Mouse (Mus musculus): ENCODE data around the gene Nr1i2. TPM values are rescaled to one million over a fixed set of nuclear protein-coding genes. Genes with fewer than 3 reads are reported as not detected.

Gene Nr1i2
- polyA plus RNA-seq, 1 experiment from 2014 or later: not detected

- Histone ChIP-seq H3K4me1 (ENCODE audit: control insufficient read depth, insufficient read depth, low read length) (no peaks in the 10 kb centered on the region), H3K36me3 (ENCODE audit: control insufficient read depth, insufficient read depth, low read length) (no peaks in the 10 kb centered on the region), H3K4me2 (no peak overlapping the region), H3K27me3 (ENCODE audit: control insufficient read depth, insufficient read depth, low read length) (no peaks in the 10 kb centered on the region), H3K4me3 (ENCODE audit: low read depth, low read length) (no peak overlapping the region), H3K27ac (ENCODE audit: low read depth, low read length) (no peak overlapping the region), H3K9me3 (ENCODE audit: control insufficient read depth, low read length) (no peaks in the 10 kb centered on the region), H3K9ac (ENCODE audit: low read length) (no peak overlapping the region)
- DNase-seq (ENCODE audit: low spot score, missing footprints): no peak
- WGBS: 62% methylated on average over 5 of the region's 5 CpGs
- ATAC-seq (ENCODE audit: low FRiP score): no peak
Observed at GRCm38 (mm10) chr16:38295349-38295930, 816 bp upstream of the Nr1i2 start.

GRCm38 (mm10) chr16:38290151-38290550, 4.5 kb downstream of the Nr1i2 start:
- Histone ChIP-seq H3K9me3 (ENCODE audit: control insufficient read depth, low read length) (no peaks in the 10 kb centered on the region), H3K4me1 (ENCODE audit: control insufficient read depth, insufficient read depth, low read length) (no peaks in the 10 kb centered on the region), H3K4me2 (no peak overlapping the region), H3K36me3 (ENCODE audit: control insufficient read depth, insufficient read depth, low read length) (no peaks in the 10 kb centered on the region), H3K27ac (ENCODE audit: low read depth, low read length) (no peak overlapping the region), H3K27me3 (ENCODE audit: control insufficient read depth, insufficient read depth, low read length) (no peaks in the 10 kb centered on the region), H3K4me3 (ENCODE audit: low read depth, low read length) (no peak overlapping the region), H3K9ac (ENCODE audit: low read length) (no peak overlapping the region)
- DNase-seq (ENCODE audit: low spot score, missing footprints): no peak
- no peak for ATAC-seq (ENCODE audit: low FRiP score)
- 79% methylated on average over 2 of the region's 2 CpGs for WGBS

- 40% methylated on average over 6 of the region's 6 CpGs for WGBS
- no peaks in the 10 kb centered on the region for H3K36me3 ChIP-seq (ENCODE audit: control insufficient read depth, insufficient read depth, low read length)
- H3K27ac ChIP-seq (ENCODE audit: low read depth, low read length): no peak overlapping the region
- H3K9me3 ChIP-seq (ENCODE audit: control insufficient read depth, low read length): no peaks in the 10 kb centered on the region
- no peak overlapping the region for H3K4me3 ChIP-seq (ENCODE audit: low read depth, low read length)
- ATAC-seq (ENCODE audit: low FRiP score) (no peak), DNase-seq (ENCODE audit: low spot score, missing footprints) (no peak)
- no peaks in the 10 kb centered on the region for H3K27me3 ChIP-seq (ENCODE audit: control insufficient read depth, insufficient read depth, low read length)
- no peak overlapping the region for H3K9ac ChIP-seq (ENCODE audit: low read length)
- no peaks in the 10 kb centered on the region for H3K4me1 ChIP-seq (ENCODE audit: control insufficient read depth, insufficient read depth, low read length)
- no peak overlapping the region for H3K4me2 ChIP-seq
Observed at GRCm38 (mm10) chr16:38288851-38289250, 5.8 kb downstream of the Nr1i2 start.

DNA sequence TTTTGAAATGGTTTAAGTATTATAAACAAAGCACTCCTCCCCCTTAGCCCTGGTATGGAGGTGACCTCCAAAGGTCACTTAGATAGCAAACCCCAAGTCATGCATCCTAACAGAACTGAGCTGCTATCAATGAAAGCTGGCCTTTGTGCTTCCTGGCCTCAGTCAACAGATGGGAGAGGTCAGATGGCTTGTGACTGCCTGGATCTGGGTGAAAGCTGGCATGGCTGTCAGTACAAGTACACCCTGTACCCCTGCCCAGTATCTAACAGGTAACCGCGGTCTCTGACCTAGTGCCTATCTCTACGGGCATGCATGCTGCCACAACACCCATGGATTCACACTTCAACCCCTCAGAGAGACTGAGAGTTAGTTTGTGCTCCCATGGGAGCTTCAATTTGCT, 6.9 kb downstream of the Nr1i2 start:
- 87% methylated on average over 3 of the region's 3 CpGs for WGBS

DNA sequence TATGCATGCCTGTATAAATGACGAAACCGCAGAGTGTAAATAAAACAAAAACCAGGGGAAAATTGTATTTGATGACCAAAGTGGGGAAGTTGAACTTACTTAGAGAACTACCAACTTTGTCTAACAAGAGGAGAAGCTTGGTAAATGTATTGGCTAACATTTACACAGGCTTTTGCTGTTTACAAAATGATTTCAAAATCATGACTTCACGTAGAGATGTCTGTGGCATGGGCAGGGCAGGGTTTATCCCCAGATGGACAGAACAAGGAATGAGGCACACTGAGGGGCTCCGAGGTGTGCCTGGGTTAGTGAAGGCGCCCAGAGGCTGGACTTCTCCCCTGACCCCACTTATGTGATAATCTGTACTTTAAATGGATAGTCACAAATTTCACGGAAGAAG, 7.3 kb downstream of the Nr1i2 start:
- 82% methylated on average over 6 of the region's 6 CpGs for WGBS
- no peak for ATAC-seq (ENCODE audit: low FRiP score)
- DNase-seq (ENCODE audit: low spot score, missing footprints): no peak

More for the DNA sequence above, 6.9 kb downstream of the Nr1i2 start:
- no peak overlapping the region for H3K4me2 ChIP-seq
- no peak overlapping the region for H3K4me3 ChIP-seq (ENCODE audit: low read depth, low read length)
- H3K4me1 ChIP-seq (ENCODE audit: control insufficient read depth, insufficient read depth, low read length): no peaks in the 10 kb centered on the region
- H3K27ac ChIP-seq (ENCODE audit: low read depth, low read length): no peak overlapping the region
- H3K9ac ChIP-seq (ENCODE audit: low read length): no peak overlapping the region
- ATAC-seq (ENCODE audit: low FRiP score) (no peak), DNase-seq (ENCODE audit: low spot score, missing footprints) (no peak)
- no peaks in the 10 kb centered on the region for H3K9me3 ChIP-seq (ENCODE audit: control insufficient read depth, low read length)
- H3K36me3 ChIP-seq (ENCODE audit: control insufficient read depth, insufficient read depth, low read length): no peaks in the 10 kb centered on the region
- H3K27me3 ChIP-seq (ENCODE audit: control insufficient read depth, insufficient read depth, low read length): no peaks in the 10 kb centered on the region

GRCm38 (mm10) chr16:38286541-38286940, 8.1 kb downstream of the Nr1i2 start:
- no peak overlapping the region for H3K27ac ChIP-seq (ENCODE audit: low read depth, low read length)
- WGBS: 82% methylated on average over 4 of the region's 4 CpGs
- no peaks in the 10 kb centered on the region for H3K9me3 ChIP-seq (ENCODE audit: control insufficient read depth, low read length)
- no peak overlapping the region for H3K4me2 ChIP-seq
- DNase-seq (ENCODE audit: low spot score, missing footprints) (no peak), ATAC-seq (ENCODE audit: low FRiP score) (no peak)
- H3K36me3 ChIP-seq (ENCODE audit: control insufficient read depth, insufficient read depth, low read length): no peaks in the 10 kb centered on the region
- no peak overlapping the region for H3K9ac ChIP-seq (ENCODE audit: low read length)
- no peaks in the 10 kb centered on the region; the same call in 1 of the 2 replicates for H3K4me1 ChIP-seq (ENCODE audit: control insufficient read depth, insufficient read depth, low read length)
- H3K27me3 ChIP-seq (ENCODE audit: control insufficient read depth, insufficient read depth, low read length): no peaks in the 10 kb centered on the region
- H3K4me3 ChIP-seq (ENCODE audit: low read depth, low read length): no peak overlapping the region

More for the DNA sequence above, 7.3 kb downstream of the Nr1i2 start:
- Histone ChIP-seq H3K27ac (ENCODE audit: low read depth, low read length) (no peak overlapping the region), H3K4me1 (ENCODE audit: control insufficient read depth, insufficient read depth, low read length) (no peaks in the 10 kb centered on the region), H3K9me3 (ENCODE audit: control insufficient read depth, low read length) (no peaks in the 10 kb centered on the region), H3K4me3 (ENCODE audit: low read depth, low read length) (no peak overlapping the region), H3K4me2 (no peak overlapping the region), H3K36me3 (ENCODE audit: control insufficient read depth, insufficient read depth, low read length) (no peaks in the 10 kb centered on the region), H3K27me3 (ENCODE audit: control insufficient read depth, insufficient read depth, low read length) (no peaks in the 10 kb centered on the region), H3K9ac (ENCODE audit: low read length) (no peak overlapping the region)

GRCm38 (mm10) chr16:38285801-38286200, 8.8 kb downstream of the Nr1i2 start:
- DNase-seq (ENCODE audit: low spot score, missing footprints) (no peak), ATAC-seq (ENCODE audit: low FRiP score) (no peak)
- no peak overlapping the region for H3K27ac ChIP-seq (ENCODE audit: low read depth, low read length)
- no peaks in the 10 kb centered on the region for H3K36me3 ChIP-seq (ENCODE audit: control insufficient read depth, insufficient read depth, low read length)
- 91% methylated on average over 7 of the region's 7 CpGs for WGBS
- no peaks in the 10 kb centered on the region for H3K9me3 ChIP-seq (ENCODE audit: control insufficient read depth, low read length)
- H3K9ac ChIP-seq (ENCODE audit: low read length): no peak overlapping the region
- H3K4me1 ChIP-seq (ENCODE audit: control insufficient read depth, insufficient read depth, low read length): no peaks in the 10 kb centered on the region; the same call in 1 of the 2 replicates
- H3K4me2 ChIP-seq: no peak overlapping the region
- no peak overlapping the region for H3K4me3 ChIP-seq (ENCODE audit: low read depth, low read length)
- no peaks in the 10 kb centered on the region for H3K27me3 ChIP-seq (ENCODE audit: control insufficient read depth, insufficient read depth, low read length)

DNA sequence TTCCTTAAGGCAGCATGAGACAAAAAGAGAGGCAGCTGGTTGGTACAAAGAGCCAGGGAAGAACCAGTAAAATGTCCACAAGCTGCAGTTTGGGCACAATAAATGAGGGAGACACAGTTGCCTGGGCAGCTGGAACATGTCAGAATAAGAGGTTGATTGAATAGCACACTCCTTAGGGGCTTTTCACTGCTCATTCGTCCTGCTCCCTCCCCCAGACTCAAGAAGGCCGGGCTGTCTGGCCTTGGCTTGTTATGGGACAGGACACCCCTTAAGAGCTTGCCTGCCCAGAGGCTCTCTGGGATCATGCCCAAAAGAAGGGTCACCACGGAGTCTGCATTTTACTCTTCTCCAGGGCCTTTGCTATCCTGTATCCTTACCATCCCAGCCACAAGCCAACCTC, 11.3 kb downstream of the Nr1i2 start:
- Histone ChIP-seq H3K27ac (ENCODE audit: low read depth, low read length) (no peak overlapping the region), H3K4me1 (ENCODE audit: control insufficient read depth, insufficient read depth, low read length) (no peaks in the 10 kb centered on the region; the same call in 1 of the 2 replicates), H3K36me3 (ENCODE audit: control insufficient read depth, insufficient read depth, low read length) (no peaks in the 10 kb centered on the region), H3K4me3 (ENCODE audit: low read depth, low read length) (no peak overlapping the region), H3K9me3 (ENCODE audit: control insufficient read depth, low read length) (no peaks in the 10 kb centered on the region), H3K27me3 (ENCODE audit: control insufficient read depth, insufficient read depth, low read length) (no peaks in the 10 kb centered on the region), H3K4me2 (no peak overlapping the region), H3K9ac (ENCODE audit: low read length) (no peak overlapping the region)
- DNase-seq (ENCODE audit: low spot score, missing footprints): no peak
- 54% methylated on average over 3 of the region's 3 CpGs for WGBS
- ATAC-seq (ENCODE audit: low FRiP score): no peak

GRCm38 (mm10) chr16:38282559-38283160, 12.0 kb downstream of the Nr1i2 start:
- Histone ChIP-seq H3K36me3 (ENCODE audit: control insufficient read depth, insufficient read depth, low read length) (no peaks in the 10 kb centered on the region), H3K27me3 (ENCODE audit: control insufficient read depth, insufficient read depth, low read length) (no peaks in the 10 kb centered on the region), H3K4me2 (no peak overlapping the region), H3K4me1 (ENCODE audit: control insufficient read depth, insufficient read depth, low read length) (no peaks in the 10 kb centered on the region; the same call in 1 of the 2 replicates), H3K4me3 (ENCODE audit: low read depth, low read length) (no peak overlapping the region), H3K9me3 (ENCODE audit: control insufficient read depth, low read length) (no peaks in the 10 kb centered on the region), H3K9ac (ENCODE audit: low read length) (no peak overlapping the region), H3K27ac (ENCODE audit: low read depth, low read length) (no peak overlapping the region)
- 86% methylated on average over 7 of the region's 7 CpGs for WGBS
- no peak for DNase-seq (ENCODE audit: low spot score, missing footprints)
- no peak for ATAC-seq (ENCODE audit: low FRiP score)
